Mouse (Mus musculus) embryonic facial prominence, embryonic 11.5 days (tissue): ENCODE measurements around the gene Slc38a7. TPM values are rescaled to one million over a fixed set of nuclear protein-coding genes. Genes with fewer than 3 reads are reported as not detected.

Source experiments
- ATAC-seq: fragments of 200-750 bp; cut with Nextera tagmentation; replicated peaks from 2 replicates; pipeline ENCODE4 v1.8.0; 2017; ENCODE audit warnings: low read depth; ENCODE audit not compliant: insufficient number of reproducible peaks, low FRiP score, low TSS enrichment
- DNase-seq: peaks from one replicate; pipeline ENCODE4 v3.0.0-alpha.2; 2015; ENCODE audit warnings: low spot score
- H3K27ac ChIP-seq: fragments of 300-500 bp; sonication (generic); replicated peaks from 2 replicates; pipeline ENCODE4 v1.5.1; 2014; ENCODE audit warnings: mild to moderate bottlenecking, low read depth, low read length, control low read depth
- H3K27me3 ChIP-seq: fragments of 300-500 bp; sonication (generic); 2 replicates; pipeline ENCODE4 v1.6.1; 2014; ENCODE audit warnings: mild to moderate bottlenecking, low read length, moderate library complexity, mixed read lengths; ENCODE audit not compliant: control insufficient read depth, insufficient read depth
- H3K36me3 ChIP-seq: fragments of 300-500 bp; sonication (generic); replicated peaks from 2 replicates; pipeline ENCODE4 v1.6.1; 2014; ENCODE audit warnings: low read depth, mild to moderate bottlenecking, low read length, moderate library complexity, mixed read lengths; ENCODE audit not compliant: control insufficient read depth, insufficient read depth
- H3K4me1 ChIP-seq: fragments of 300-500 bp; sonication (generic); 2 replicates; pipeline ENCODE4 v1.6.1; 2014; ENCODE audit warnings: low read length, mixed read lengths; ENCODE audit not compliant: control insufficient read depth, insufficient read depth
- H3K4me2 ChIP-seq: fragments of 300-500 bp; sonication (generic); 2 replicates; pipeline ENCODE4 v1.6.1; 2014; ENCODE audit warnings: low read depth, mild to moderate bottlenecking, control low read depth, low read length, moderate library complexity
- H3K4me3 ChIP-seq: fragments of 300-500 bp; sonication (generic); 2 replicates; pipeline ENCODE4 v1.5.1; 2014; ENCODE audit warnings: low read depth, low read length, control low read depth
- H3K9ac ChIP-seq: fragments of 300-500 bp; sonication (generic); replicated peaks from 2 replicates; pipeline ENCODE4 v1.6.1; 2014; ENCODE audit warnings: mild to moderate bottlenecking, control low read depth, low read length
- H3K9me3 ChIP-seq: fragments of 300-500 bp; sonication (generic); replicated peaks from 2 replicates; pipeline ENCODE4 v1.6.1; 2016; ENCODE audit warnings: mild to moderate bottlenecking, low read length, inconsistent platforms, mixed read lengths; ENCODE audit not compliant: control insufficient read depth
- WGBS: fragments of 180-500 bp; shearing (Covaris S2); extraction: QIAGEN DNeasy Blood & Tissue Kit; methylation state at CpG from one replicate; pipeline ENCODE4 v1.1.7; 2014; 5-methylcytosine and 5-hydroxymethylcytosine counted together
- polyA plus RNA-seq: library from polyadenylated mRNA; unstranded; fragments of >200 nt; fragmentation: Nextera tagmentation; extraction: Ambion mirVana; gene quantifications from 2 replicates; pipeline ENCODE4 v1.2.1, GENCODE M21; 2014

Gene Slc38a7
- polyA plus RNA-seq, 1 experiment from 2014 or later: 15.4 TPM

DNA sequence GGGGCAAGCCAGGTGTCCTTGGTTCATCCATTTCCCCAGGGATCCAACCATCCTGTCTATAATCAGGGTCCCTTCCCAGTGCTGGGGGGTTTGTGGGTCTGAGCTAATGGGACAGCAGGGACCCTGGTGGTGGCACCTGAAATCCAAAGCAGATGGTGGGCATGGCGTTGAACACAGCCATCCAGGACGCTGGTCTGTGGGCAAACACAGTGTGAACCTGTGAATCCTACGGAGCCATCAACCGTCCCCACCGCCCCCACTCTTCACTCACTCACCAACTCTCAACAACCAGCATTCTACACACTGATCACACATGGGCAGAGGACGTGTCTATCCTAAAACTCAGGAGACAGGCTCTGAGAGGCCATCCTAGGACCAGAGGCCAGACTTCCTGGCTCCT is 9.4 kb downstream of the Slc38a7 start:
- Histone ChIP-seq H3K9ac (no peak overlapping the region), H3K27ac (no peak overlapping the region), H3K27me3 (no peaks in the 10 kb centered on the region), H3K4me1 (no peaks in the 10 kb centered on the region), H3K9me3 (no peaks in the 10 kb centered on the region), H3K36me3 (no peaks in the 10 kb centered on the region), H3K4me2 (no peak overlapping the region), H3K4me3 (no peak overlapping the region)
- DNase-seq: no peak
- WGBS: 91% methylated on average over 6 of the region's 6 CpGs
- ATAC-seq: no peak

DNA sequence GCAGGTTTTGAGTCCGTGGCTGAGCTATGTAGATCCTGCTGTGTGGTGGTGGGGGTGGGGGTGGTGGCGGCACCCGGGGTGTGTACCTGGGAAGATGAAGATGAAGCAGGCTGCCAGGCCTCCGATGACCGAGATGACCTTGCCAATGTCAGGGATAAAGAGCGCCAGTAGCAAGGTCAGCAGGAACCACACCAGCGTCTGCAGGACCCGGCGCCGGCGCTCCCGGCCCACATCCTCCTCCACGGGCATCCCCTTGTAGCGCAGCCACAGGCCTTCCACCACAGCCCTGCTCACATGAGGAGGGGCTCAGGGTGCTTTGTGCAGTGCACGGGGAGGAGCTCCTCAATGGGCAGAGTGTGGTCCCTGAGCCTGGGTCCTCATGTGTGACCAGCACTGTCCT is 11.9 kb downstream of the Slc38a7 start:
- H3K9ac ChIP-seq: no peak overlapping the region
- WGBS: 90% methylated on average over 15 of the region's 15 CpGs
- no peaks in the 10 kb centered on the region for H3K9me3 ChIP-seq
- H3K36me3 ChIP-seq: no peaks in the 10 kb centered on the region
- no peak overlapping the region for H3K4me2 ChIP-seq
- no peaks in the 10 kb centered on the region for H3K4me1 ChIP-seq
- H3K27ac ChIP-seq: no peak overlapping the region
- no peak overlapping the region for H3K4me3 ChIP-seq
- ATAC-seq (no peak), DNase-seq (no peak)
- no peaks in the 10 kb centered on the region for H3K27me3 ChIP-seq

DNA sequence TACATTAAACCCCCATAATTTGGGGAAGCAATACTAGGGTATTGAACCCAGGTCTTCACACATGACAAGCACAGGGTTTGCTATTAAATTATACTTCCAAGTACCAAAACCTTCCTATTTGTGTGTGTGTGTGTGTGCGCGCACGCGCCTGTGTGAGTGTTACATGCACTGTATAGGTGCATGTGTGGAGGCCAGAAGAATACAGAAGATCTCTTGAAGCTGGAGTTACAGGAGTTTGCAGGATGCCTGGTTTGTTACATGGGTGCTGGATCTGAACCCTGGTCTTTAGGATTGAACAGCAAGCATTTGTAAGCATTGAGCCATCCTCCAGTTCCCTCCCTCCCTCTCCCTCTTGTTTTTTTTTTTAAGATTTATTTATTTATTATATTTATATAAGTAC is 14.1 kb downstream of the Slc38a7 start:
- no peaks in the 10 kb centered on the region for H3K27me3 ChIP-seq
- no peaks in the 10 kb centered on the region for H3K36me3 ChIP-seq
- DNase-seq (no peak), ATAC-seq (no peak)
- no peaks in the 10 kb centered on the region for H3K4me1 ChIP-seq
- no peak overlapping the region for H3K27ac ChIP-seq
- no peaks in the 10 kb centered on the region for H3K9me3 ChIP-seq
- no peak overlapping the region for H3K4me2 ChIP-seq
- WGBS: 98% methylated on average over 4 of the region's 4 CpGs
- no peak overlapping the region for H3K4me3 ChIP-seq
- H3K9ac ChIP-seq: no peak overlapping the region

DNA sequence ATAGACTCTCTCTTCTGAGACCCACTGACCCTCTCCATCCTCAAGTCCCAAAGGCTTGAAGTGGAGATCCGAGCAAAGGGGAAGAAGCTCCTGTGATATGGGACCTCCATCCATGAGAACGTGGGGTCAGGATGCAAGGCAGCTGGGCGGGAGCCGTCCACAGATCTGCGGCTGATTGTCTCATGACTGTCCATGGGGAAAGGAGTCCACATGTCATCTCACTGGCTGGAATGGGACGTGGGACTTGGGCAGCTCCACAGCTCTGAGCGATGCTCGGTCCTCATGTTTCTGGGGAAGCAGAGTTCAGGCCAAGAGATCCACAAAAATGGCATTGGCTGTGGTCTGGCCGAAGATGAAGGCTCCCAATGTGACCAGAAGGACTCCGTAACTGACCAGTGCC is 16.1 kb downstream of the Slc38a7 start:
- H3K36me3 ChIP-seq: no peaks in the 10 kb centered on the region
- no peak overlapping the region for H3K27ac ChIP-seq
- no peaks in the 10 kb centered on the region for H3K9me3 ChIP-seq
- H3K9ac ChIP-seq: no peak overlapping the region
- H3K4me3 ChIP-seq: no peak overlapping the region
- H3K27me3 ChIP-seq: no peaks in the 10 kb centered on the region
- H3K4me1 ChIP-seq: no peaks in the 10 kb centered on the region
- 89% methylated on average over 10 of the region's 10 CpGs for WGBS
- no peak overlapping the region for H3K4me2 ChIP-seq
- ATAC-seq (no peak), DNase-seq (no peak)

DNA sequence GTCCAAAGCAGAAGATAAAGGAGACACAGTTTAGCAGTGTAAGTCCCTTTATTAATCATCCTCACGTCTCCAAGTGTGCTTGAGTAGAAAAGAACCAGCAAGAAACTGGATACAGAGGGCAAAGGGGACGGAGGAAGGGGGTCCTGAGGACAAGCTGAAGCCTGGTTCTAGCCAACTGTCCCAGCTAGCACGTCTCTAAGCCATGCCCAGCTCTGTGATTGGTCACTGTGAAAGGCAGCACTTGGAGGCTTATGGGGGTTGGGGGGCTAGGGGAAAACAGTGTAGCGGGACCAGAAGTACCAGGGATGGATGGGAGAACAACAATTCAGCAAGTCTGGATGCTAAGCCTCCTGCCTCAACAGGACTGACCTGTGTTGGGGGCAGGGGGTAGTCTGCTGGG is 17.4 kb downstream of the Slc38a7 start:
- DNase-seq (no peak), ATAC-seq (no peak)
- Histone ChIP-seq H3K9ac (no peak overlapping the region), H3K36me3 (no peaks in the 10 kb centered on the region), H3K27ac (no peak overlapping the region), H3K9me3 (no peaks in the 10 kb centered on the region), H3K27me3 (no peaks in the 10 kb centered on the region), H3K4me1 (no peaks in the 10 kb centered on the region), H3K4me3 (no peak overlapping the region), H3K4me2 (no peak overlapping the region)
- WGBS: 76% methylated on average over 4 of the region's 4 CpGs

DNA sequence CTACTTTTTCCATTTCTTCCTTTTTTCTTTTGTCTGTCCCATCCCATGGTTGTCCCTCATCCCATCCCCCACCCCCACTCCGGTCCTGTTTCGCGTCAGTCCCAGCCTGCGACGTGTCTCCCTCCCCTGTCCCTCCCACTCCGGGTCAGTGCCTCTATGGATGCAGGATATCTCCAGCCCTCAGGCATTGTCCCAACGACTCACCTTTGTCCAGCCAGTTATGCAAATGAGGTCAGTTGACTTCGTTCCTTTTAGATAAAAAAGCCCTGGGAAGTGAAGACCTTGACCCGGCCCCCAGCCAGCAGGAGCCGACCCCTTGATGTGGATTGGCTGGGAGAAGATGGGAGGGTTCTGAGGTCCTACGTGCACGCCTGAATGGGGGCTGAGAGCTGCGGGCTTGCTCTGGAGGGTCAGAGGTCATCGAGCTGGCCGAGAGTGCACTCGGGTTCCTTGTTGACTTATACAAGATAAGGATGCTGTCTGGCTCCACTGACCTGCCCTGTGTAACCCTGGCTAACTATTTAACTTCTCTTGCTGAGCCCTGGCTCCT is 19.8 kb downstream of the Slc38a7 start:
- Histone ChIP-seq H3K4me3 (peak overlapping the region; percentile 34), H3K9me3 (no peaks in the 10 kb centered on the region), H3K9ac (peak overlapping the region; percentile 10; the same call in 1 of the 2 replicates), H3K4me2 (peak overlapping the region; percentile 56), H3K27ac (no peak overlapping the region), H3K4me1 (no peaks in the 10 kb centered on the region), H3K27me3 (no peaks in the 10 kb centered on the region), H3K36me3 (no peaks in the 10 kb centered on the region)
- ATAC-seq (peak; percentile 69), DNase-seq (peak; percentile 58)
- WGBS: under 1% methylated on average over 16 of the region's 16 CpGs

DNA sequence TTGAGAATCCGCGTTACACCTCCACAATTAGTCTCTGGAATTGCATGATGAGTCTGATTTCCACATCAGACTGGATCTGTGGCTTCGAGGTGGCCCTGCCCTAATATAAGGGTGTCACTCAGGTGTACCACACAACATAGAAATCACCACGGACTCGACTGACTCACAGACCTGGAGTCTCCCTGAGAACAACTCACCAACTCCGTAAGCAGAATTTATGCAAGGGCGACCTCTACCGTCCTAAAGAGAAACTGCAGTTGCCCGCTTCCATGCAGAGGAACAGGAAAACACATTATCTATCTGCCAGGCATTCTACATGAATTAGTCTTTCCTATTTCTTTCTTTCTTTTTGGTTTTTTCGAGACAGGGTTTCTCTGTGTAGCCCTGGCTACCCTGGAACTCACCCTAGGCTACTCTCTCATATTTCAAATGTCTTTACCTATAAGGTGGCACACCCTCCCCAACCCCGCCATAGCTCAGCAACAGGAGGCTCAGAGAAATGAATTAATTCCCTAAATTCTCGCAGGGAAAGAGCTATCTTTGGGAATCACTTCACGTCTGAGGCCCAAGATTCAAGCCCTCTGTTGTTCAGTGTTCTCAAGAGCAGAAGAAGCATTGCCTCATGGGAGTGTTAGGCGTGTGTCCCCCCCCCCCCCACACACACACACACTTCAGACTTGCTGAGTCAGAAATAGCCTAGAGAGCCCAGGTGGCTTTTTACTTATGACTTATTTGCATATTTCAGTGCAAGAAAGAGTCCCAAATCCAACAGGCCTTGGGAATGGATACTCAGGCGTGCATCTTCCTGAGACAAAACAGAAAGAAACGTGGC is 20.5 kb downstream of the Slc38a7 start:
- Histone ChIP-seq H3K4me2 (peak overlapping the region; percentile 56), H3K27ac (no peak overlapping the region), H3K9ac (no peak overlapping the region), H3K36me3 (no peaks in the 10 kb centered on the region), H3K27me3 (no peaks in the 10 kb centered on the region), H3K4me1 (no peaks in the 10 kb centered on the region), H3K4me3 (peak overlapping the region; percentile 34), H3K9me3 (no peaks in the 10 kb centered on the region)
- WGBS: 15% methylated on average over 16 of the region's 16 CpGs
- ATAC-seq (peak; percentile 79), DNase-seq (peak; percentile 93)

DNA sequence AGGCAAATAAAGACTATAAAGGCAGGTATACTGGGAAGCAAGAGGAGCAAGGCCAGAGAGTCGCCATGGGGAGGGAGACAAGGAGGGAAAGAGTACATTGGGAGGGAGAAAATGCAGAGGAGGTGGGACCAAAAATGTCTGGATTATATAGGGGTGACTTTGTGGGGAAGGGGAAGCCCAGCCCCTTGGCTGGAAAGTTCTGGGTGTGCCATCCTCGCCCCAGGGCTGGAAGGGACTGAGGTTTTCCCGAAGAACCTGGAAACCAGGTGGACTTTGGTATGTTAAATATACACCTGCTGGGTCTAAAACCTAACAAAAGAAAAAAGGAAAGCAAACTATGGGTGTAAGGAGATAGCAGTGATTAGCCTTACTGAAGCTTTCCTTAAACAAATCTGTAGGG is 23.2 kb downstream of the Slc38a7 start:
- Histone ChIP-seq H3K9ac (no peak overlapping the region), H3K36me3 (no peaks in the 10 kb centered on the region), H3K27me3 (no peaks in the 10 kb centered on the region), H3K4me3 (no peak overlapping the region), H3K4me1 (no peaks in the 10 kb centered on the region), H3K9me3 (no peaks in the 10 kb centered on the region), H3K4me2 (no peak overlapping the region), H3K27ac (no peak overlapping the region)
- ATAC-seq (no peak), DNase-seq (no peak)
- WGBS: 65% methylated on average over 3 of the region's 3 CpGs
